Mouse (Mus musculus): ENCODE measurements around the gene Ncoa4. TPM values are rescaled to one million over a fixed set of nuclear protein-coding genes. Genes with fewer than 3 reads are reported as not detected.

Gene Ncoa4
- total and polyA plus RNA-seq, 3 experiments: 54.5 to 64.6 (median 57.9) TPM

GRCm38 (mm10) chr14:32140359-32140965 is 19.2 kb upstream of the Ncoa4 start:
- peak overlapping the region; percentile 37; the same call in 1 of the 2 replicates for H3K27ac ChIP-seq (ENCODE audit: control insufficient read depth, low read depth, low read length)
- H3K4me1 ChIP-seq (ENCODE audit: control insufficient read depth in 1 of 2, insufficient read depth in 2 of 2, low read length in 2 of 2): peaks cover 12 to 25% of the 10 kb centered on the region in 2 experiments
- H3K79me2 ChIP-seq (ENCODE audit: control insufficient read depth, insufficient read depth, low read length, poor library complexity): no peaks in the 10 kb centered on the region
- H3K27me3 ChIP-seq (ENCODE audit: control insufficient read depth in 1 of 2, insufficient read depth in 2 of 2, low read length in 2 of 2): no peaks in the 10 kb centered on the region
- no peak overlapping the region for H3K9ac ChIP-seq (ENCODE audit: control insufficient read depth, low read depth, low read length, poor library complexity, severe bottlenecking)
- peak; percentile 59 for DNase-seq (ENCODE audit: low read depth, low spot score)
- H3K36me3 ChIP-seq (ENCODE audit: control insufficient read depth in 1 of 2, insufficient read depth in 2 of 2, low read length in 2 of 2): peaks cover 0 to 17% of the 10 kb centered on the region in 2 experiments; a peak in 2 of 4 replicates
- H3K4me3 ChIP-seq (ENCODE audit: control insufficient read depth in 1 of 2, insufficient read depth in 1 of 2, low read depth in 2 of 2, low read length in 2 of 2): no peak overlapping the region
- no peaks in the 10 kb centered on the region for H3K9me3 ChIP-seq (replicated peaks; ENCODE audit: insufficient read depth, low read length)
- 0 out of 2 replicates have a peak, but pooled peaks have one; percentile 20 for TF ChIP-seq SIN3A (IDR thresholded peaks at IDR 0.05; ENCODE audit: low read length)
- TF ChIP-seq MXI1 (IDR thresholded peaks at IDR 0.05; ENCODE audit: low read depth, low read length): no peak
- no peak for TF ChIP-seq HCFC1 (IDR thresholded peaks at IDR 0.05; ENCODE audit: low read depth, low read length)
- no peak for TF ChIP-seq MAX (IDR thresholded peaks at IDR 0.05; ENCODE audit: low read length)
- TF ChIP-seq MAFK (IDR thresholded peaks at IDR 0.05; ENCODE audit: borderline replicate concordance, low read depth, low read length): no peak
- TF ChIP-seq TAL1 (IDR thresholded peaks at IDR 0.05; ENCODE audit: low read length): peak; percentile 54
- no peak for TF ChIP-seq CHD2 (IDR thresholded peaks at IDR 0.05; ENCODE audit: low read length)
- TF ChIP-seq NELFE (IDR thresholded peaks at IDR 0.05; ENCODE audit: low read depth, low read length): no peak
- TF ChIP-seq ELF1 (IDR thresholded peaks at IDR 0.05; ENCODE audit: low read depth, low read length): no peak
- TF ChIP-seq MYC (IDR thresholded peaks at IDR 0.05; ENCODE audit: low read depth, low read length): no peak
- no peak for TF ChIP-seq MAZ (IDR thresholded peaks at IDR 0.05; ENCODE audit: low read depth, low read length)
- no peak for TF ChIP-seq NRF1 (IDR thresholded peaks at IDR 0.05; ENCODE audit: insufficient read depth, low read depth, low read length, poor library complexity, severe bottlenecking)
- TF ChIP-seq ZNF384 (IDR thresholded peaks at IDR 0.05; ENCODE audit: low read depth, low read length): no peak
- TF ChIP-seq JUND (IDR thresholded peaks at IDR 0.05; ENCODE audit: low read depth, low read length): no peak
- TF ChIP-seq SMC3 (IDR thresholded peaks at IDR 0.05; ENCODE audit: low read depth, low read length): no peak
- no peak for TF ChIP-seq CTCF (IDR thresholded peaks at IDR 0.05 in 2 of 3, conservative IDR thresholded peaks at IDR 0.05 in 1 of 3; ENCODE audit: control insufficient read depth in 1 of 3, insufficient read depth in 1 of 3, low read depth in 2 of 3, low read length in 3 of 3, poor library complexity in 1 of 3, severe bottlenecking in 1 of 3)
- TF ChIP-seq MEF2A (IDR thresholded peaks at IDR 0.05; ENCODE audit: extremely low read depth, insufficient replicate concordance, low read depth, low read length, poor library complexity, severe bottlenecking): no peak
- 0 out of 2 replicates have a peak, but pooled peaks have one; percentile 24 for TF ChIP-seq MYB (IDR thresholded peaks at IDR 0.05; ENCODE audit: low read depth, low read length)
- TF ChIP-seq RAD21 (IDR thresholded peaks at IDR 0.05; ENCODE audit: low read depth, low read length): no peak
- no peak for TF ChIP-seq POLR2AphosphoS2 (IDR thresholded peaks at IDR 0.05; ENCODE audit: low read length)
- no peak for TF ChIP-seq KAT2A (conservative IDR thresholded peaks at IDR 0.05; ENCODE audit: low read depth, low read length)
- peak; percentile 30; the same call in 1 of the 2 replicates for TF ChIP-seq ETS1 (IDR thresholded peaks at IDR 0.05; ENCODE audit: low read depth, low read length)
- no peak for TF ChIP-seq RCOR1 (IDR thresholded peaks at IDR 0.05; ENCODE audit: low read depth, low read length)
- no peak for TF ChIP-seq E2F4 (IDR thresholded peaks at IDR 0.05; ENCODE audit: borderline replicate concordance, low read depth, low read length)
- no peak for TF ChIP-seq BHLHE40 (IDR thresholded peaks at IDR 0.05; ENCODE audit: borderline replicate concordance, low read depth, low read length)
- TF ChIP-seq ZMIZ1 (IDR thresholded peaks at IDR 0.05; ENCODE audit: low read depth, low read length): no peak
- peak; percentile 37 to 63; a peak in 3 of 4 replicates for TF ChIP-seq EP300 (IDR thresholded peaks at IDR 0.05; ENCODE audit: low read depth in 1 of 2, low read length in 2 of 2)
- TF ChIP-seq ZC3H11A (IDR thresholded peaks at IDR 0.05; ENCODE audit: low read depth, low read length): no peak
- TF ChIP-seq ZKSCAN1 (IDR thresholded peaks at IDR 0.05; ENCODE audit: low read depth, low read length): no peak
- TF ChIP-seq POLR2AphosphoS5 (IDR thresholded peaks at IDR 0.05; ENCODE audit: borderline replicate concordance, low read depth, low read length): no peak
- no peak for TF ChIP-seq GATA1 (IDR thresholded peaks at IDR 0.05; ENCODE audit: low read depth, low read length)
- TF ChIP-seq USF1 (IDR thresholded peaks at IDR 0.05; ENCODE audit: low read depth, low read length): no peak
- no peak for TF ChIP-seq TBP (IDR thresholded peaks at IDR 0.05; ENCODE audit: low read depth, low read length)
- TF ChIP-seq POLR2A (IDR thresholded peaks at IDR 0.05; ENCODE audit: control insufficient read depth in 1 of 2, insufficient read depth in 1 of 2, low read depth in 1 of 2, low read length in 2 of 2, poor library complexity in 1 of 2): no peak
- TF ChIP-seq CHD1 (IDR thresholded peaks at IDR 0.05; ENCODE audit: low read depth, low read length): no peak
- TF ChIP-seq USF2 (IDR thresholded peaks at IDR 0.05; ENCODE audit: borderline replicate concordance in 1 of 2, insufficient read depth in 1 of 2, low read depth in 1 of 2, low read length in 2 of 2): no peak
- TF ChIP-seq UBTF (IDR thresholded peaks at IDR 0.05; ENCODE audit: borderline replicate concordance, insufficient read depth, low read depth, low read length): no peak

All from MEL (cell line).